Mouse (Mus musculus) liver, embryonic 13.5 days (tissue): ENCODE results near the gene Vgll4. TPM values are rescaled to one million over a fixed set of nuclear protein-coding genes. Genes with fewer than 3 reads are reported as not detected.

Experiments used
- ATAC-seq: fragments of 200-750 bp; cut with Nextera tagmentation; 2 replicates; pipeline ENCODE4 v1.8.0; 2017; ENCODE audit warnings: low read depth, mild to moderate bottlenecking, moderate number of reproducible peaks, moderate library complexity
- DNase-seq: peaks from one replicate; pipeline ENCODE4 v3.0.0; 2022
- H3K27ac ChIP-seq: fragments of 300-500 bp; sonication (generic); 2 replicates; pipeline ENCODE4 v1.5.1; 2015; ENCODE audit warnings: moderate library complexity, mild to moderate bottlenecking, inconsistent platforms
- H3K27me3 ChIP-seq: fragments of 300-500 bp; sonication (generic); 2 replicates; pipeline ENCODE4 v1.6.1; 2015; ENCODE audit warnings: mild to moderate bottlenecking, inconsistent platforms
- H3K36me3 ChIP-seq: fragments of 300-500 bp; sonication (generic); 2 replicates; pipeline ENCODE4 v1.6.1; 2015; ENCODE audit warnings: mild to moderate bottlenecking, inconsistent platforms
- H3K4me1 ChIP-seq: fragments of 300-500 bp; sonication (generic); replicated peaks from 2 replicates; pipeline ENCODE4 v1.6.1; 2015; ENCODE audit warnings: inconsistent platforms
- H3K4me2 ChIP-seq: fragments of 300-500 bp; sonication (generic); 2 replicates; pipeline ENCODE4 v1.6.1; 2015; ENCODE audit warnings: inconsistent platforms, mild to moderate bottlenecking, moderate library complexity
- H3K4me3 ChIP-seq: fragments of 300-500 bp; sonication (generic); replicated peaks from 2 replicates; pipeline ENCODE4 v1.5.1; 2015; ENCODE audit warnings: mild to moderate bottlenecking, inconsistent platforms
- H3K9ac ChIP-seq: fragments of 300-500 bp; sonication (generic); 2 replicates; pipeline ENCODE4 v1.6.1; 2015; ENCODE audit warnings: mild to moderate bottlenecking, inconsistent platforms
- H3K9me3 ChIP-seq: fragments of 300-500 bp; sonication (generic); replicated peaks from 2 replicates; pipeline ENCODE4 v1.6.1; 2016; ENCODE audit warnings: inconsistent platforms
- WGBS: fragments of 180-500 bp; shearing (Covaris S2); methylation state at CpG from one replicate; pipeline ENCODE4 v1.1.7; 2015; ENCODE audit not compliant: insufficient replicate concordance; 5-methylcytosine and 5-hydroxymethylcytosine counted together
- polyA plus RNA-seq: library from polyadenylated mRNA; unstranded; fragments of >200 nt; fragmentation: Nextera tagmentation; extraction: Ambion mirVana; gene quantifications from 2 replicates; pipeline ENCODE4 v1.2.1, GENCODE M21; 2015

Vgll4 gene
- polyA plus RNA-seq, 1 experiment from 2014 or later = 13.9 TPM

DNA sequence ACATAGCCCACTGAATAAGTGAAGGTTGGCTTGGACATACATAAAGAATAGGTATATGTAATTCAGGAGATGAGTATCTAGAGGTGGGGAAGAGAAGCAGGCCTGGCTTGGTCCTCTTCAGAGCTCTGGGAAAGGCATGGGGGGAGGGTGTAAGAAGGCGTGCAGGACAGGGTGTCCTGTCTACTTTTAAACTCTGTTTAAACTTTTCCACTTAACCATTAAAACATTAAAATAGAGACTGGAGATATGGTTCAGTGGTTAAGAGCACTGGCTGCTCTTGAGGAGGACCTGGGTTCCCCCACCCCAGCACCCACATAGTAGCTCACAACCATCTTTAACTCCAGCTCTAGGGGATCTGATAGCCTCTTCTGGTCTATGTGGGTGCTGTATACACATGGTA lies 3.2 kb upstream of the Vgll4 start:
- Histone ChIP-seq H3K27ac (no peak overlapping the region), H3K36me3 (no peaks in the 10 kb centered on the region), H3K4me3 (no peak overlapping the region), H3K27me3 (peaks cover 41% of the 10 kb centered on the region), H3K4me2 (no peak overlapping the region), H3K9me3 (no peaks in the 10 kb centered on the region), H3K4me1 (peaks cover 16% of the 10 kb centered on the region), H3K9ac (no peak overlapping the region)
- no peak for DNase-seq
- no peak for ATAC-seq
- WGBS = 52% methylated on average over 1 of the region's 1 CpGs

DNA sequence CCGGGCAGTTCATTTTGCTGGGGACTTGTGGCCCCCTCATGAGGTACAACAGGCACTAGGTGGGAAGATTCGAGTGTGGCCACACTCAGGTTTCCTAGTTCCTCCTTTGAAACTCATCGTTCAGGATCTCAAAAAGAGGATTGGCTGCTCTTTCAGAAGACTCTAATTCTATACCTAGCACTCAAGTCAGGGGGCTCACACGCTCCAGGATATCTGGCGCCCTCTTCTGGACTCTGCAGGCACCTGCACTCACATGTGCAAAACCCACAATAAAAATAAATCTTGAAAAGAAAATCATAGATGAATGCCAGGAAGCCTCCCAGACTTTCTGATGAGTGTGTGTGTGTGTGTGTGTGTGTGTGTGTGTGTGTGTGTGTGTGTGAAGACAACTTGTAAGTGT lies 1.1 kb upstream of the Vgll4 start:
- H3K36me3 ChIP-seq = no peaks in the 10 kb centered on the region
- whole genome bisulfite sequencing = 47% methylated on average over 5 of the region's 5 CpGs

DNA sequence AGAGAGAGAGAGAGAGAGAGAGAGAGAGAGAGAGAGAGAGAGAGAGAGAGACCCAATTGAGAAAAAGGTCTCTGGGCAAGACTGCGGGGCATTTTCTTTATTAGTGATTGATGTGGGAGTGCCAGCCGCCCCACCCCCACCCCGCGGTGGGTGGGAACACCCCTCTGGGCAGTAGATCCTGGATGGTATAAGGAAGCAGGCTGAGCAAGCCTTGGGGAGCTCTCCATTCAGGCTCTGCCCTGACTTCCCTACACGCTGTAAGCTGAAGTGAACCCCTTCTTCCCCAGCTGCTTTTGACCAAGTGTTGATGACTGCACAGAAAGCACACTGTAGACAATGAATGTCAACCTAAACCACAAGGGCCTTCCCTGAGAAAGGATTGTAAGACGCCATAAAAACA lies 592 bp upstream of the Vgll4 start:
- Histone ChIP-seq H3K36me3 (no peaks in the 10 kb centered on the region), H3K27ac (no peak overlapping the region), H3K9me3 (no peaks in the 10 kb centered on the region), H3K9ac (no peak overlapping the region), H3K4me3 (no peak overlapping the region), H3K4me2 (no peak overlapping the region), H3K27me3 (peaks cover 66% of the 10 kb centered on the region), H3K4me1 (peaks cover 16% of the 10 kb centered on the region)
- WGBS = 23% methylated on average over 6 of the region's 6 CpGs
- DNase-seq = no peak
- no peak for ATAC-seq

More for the DNA sequence above, 1.1 kb upstream of the Vgll4 start:
- Histone ChIP-seq H3K9ac (no peak overlapping the region), H3K4me3 (no peak overlapping the region), H3K4me1 (peaks cover 16% of the 10 kb centered on the region), H3K27ac (no peak overlapping the region), H3K4me2 (no peak overlapping the region), H3K27me3 (peaks cover 62% of the 10 kb centered on the region), H3K9me3 (no peaks in the 10 kb centered on the region)
- DNase-seq (no peak), ATAC-seq (no peak)

DNA sequence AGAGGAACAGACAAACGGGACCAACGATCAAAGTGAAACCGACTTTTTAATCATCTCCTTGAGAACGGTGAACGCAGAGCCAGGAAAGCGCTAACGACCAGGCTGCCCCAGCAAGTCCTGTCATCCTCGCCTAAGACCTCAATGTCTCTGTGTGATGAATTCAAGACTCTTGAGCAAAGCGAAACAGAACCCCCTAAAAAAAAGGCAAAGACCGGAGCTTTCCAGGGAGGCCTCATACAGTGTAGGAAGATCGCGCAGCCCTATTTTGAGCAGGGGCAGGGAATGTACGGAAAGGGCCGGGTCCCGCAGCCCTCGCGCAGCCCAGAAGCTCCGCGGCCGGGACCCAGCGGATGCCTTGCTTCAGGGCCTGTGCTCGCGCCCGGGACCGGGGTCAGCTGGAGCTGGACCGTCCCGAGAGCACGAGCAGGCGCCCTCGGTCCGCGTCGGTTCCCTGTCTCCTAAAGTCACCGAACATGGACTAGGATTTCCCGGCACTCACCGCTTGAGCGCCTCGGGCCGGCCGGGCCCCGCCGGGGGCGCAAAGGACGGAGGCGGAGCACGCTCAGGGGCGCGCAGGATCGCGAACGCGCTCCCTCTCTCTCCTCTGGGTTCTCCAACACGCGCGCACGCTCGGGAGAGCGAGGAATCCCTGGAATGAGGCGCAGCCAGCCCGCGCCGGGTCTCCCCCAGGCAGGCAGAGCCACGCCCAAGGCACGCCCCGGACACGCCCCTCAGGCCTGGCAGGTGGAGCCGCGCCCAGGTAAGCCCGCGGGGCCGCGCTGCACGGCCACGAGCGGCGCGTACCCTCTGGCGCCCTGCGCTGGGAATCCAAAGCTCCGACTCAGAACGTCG lies 1.2 kb downstream of the Vgll4 start:
- DNase-seq (no peak), ATAC-seq (peak; percentile 45; the same call in 1 of the 2 replicates)
- peak overlapping the region; percentile 14; the same call in 1 of the 2 replicates for H3K9ac ChIP-seq
- H3K4me3 ChIP-seq = peak overlapping the region; percentile 62
- peaks cover 16% of the 10 kb centered on the region for H3K4me1 ChIP-seq
- H3K4me2 ChIP-seq = peak overlapping the region; percentile 89
- H3K27me3 ChIP-seq = peaks cover 75% of the 10 kb centered on the region
- under 1% methylated on average over 82 of the region's 82 CpGs for WGBS
- H3K9me3 ChIP-seq = no peaks in the 10 kb centered on the region
- H3K36me3 ChIP-seq = no peaks in the 10 kb centered on the region
- no peak overlapping the region for H3K27ac ChIP-seq

DNA sequence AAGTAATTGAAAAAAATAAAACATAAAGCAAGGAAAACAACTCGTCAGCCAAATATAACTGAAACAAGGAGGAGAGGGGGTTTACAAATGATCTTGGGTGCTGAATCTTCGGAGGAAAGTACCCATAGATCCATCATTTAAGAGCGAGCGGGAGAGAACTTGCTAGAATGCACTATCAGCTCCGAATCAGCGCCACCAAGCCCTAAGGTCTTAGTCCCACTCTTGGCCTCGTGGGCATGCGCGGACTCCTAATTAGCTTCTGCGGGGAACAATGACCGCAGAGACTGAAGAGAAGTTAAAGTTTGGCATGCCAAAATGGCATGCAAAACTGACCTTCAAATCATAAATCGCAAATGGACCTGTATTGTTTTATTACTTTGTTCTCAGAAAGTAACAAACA lies 2.2 kb downstream of the Vgll4 start:
- Histone ChIP-seq H3K4me3 (no peak overlapping the region), H3K4me2 (peak overlapping the region; percentile 10; the same call in 1 of the 2 replicates), H3K9ac (no peak overlapping the region), H3K27me3 (peaks cover 78% of the 10 kb centered on the region), H3K9me3 (no peaks in the 10 kb centered on the region), H3K27ac (no peak overlapping the region), H3K36me3 (no peaks in the 10 kb centered on the region), H3K4me1 (peaks cover 16% of the 10 kb centered on the region)
- WGBS = 46% methylated on average over 12 of the region's 12 CpGs
- ATAC-seq = no peak
- no peak for DNase-seq

DNA sequence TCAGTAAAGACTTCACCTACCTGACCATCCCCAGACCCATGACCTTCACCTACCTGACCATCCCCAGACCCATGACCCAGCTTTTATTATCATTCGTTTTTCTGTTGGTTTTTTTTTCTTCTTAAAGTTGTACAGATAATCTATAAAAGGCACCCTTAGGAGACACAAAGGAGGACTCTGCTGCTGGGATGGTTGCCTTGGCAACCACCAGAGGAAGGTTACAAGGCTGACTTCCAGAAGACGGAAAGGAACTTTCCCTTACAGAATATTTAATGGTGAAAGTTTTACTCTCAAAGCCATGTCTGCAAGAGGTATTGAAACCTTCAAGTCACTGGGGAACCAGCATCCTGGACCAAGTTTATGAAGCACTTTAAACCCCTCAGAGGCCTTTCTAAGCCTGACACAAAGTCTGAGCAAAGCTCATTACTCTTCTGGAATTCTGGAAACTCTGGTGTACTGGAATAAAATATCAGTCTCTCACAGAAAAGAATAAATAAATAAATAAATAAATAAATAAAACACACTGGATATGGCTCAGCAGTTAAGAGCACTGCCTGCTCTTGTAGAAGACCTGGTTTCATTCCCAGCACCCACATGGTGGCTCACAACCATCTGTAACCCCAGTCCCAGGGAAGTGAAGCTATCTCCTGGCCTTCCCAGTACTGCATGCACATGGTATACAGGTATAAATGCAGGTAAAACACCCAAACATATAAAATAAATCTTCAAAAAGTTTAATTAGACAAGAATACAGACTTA lies 3.2 kb downstream of the Vgll4 start:
- no peaks in the 10 kb centered on the region for H3K36me3 ChIP-seq
- no peak for DNase-seq
- H3K4me1 ChIP-seq = peaks cover 16% of the 10 kb centered on the region
- WGBS = 36% methylated on average over 2 of the region's 2 CpGs
- no peaks in the 10 kb centered on the region for H3K9me3 ChIP-seq
- no peak overlapping the region for H3K4me3 ChIP-seq
- no peak overlapping the region for H3K9ac ChIP-seq
- no peak overlapping the region for H3K27ac ChIP-seq
- no peak overlapping the region for H3K4me2 ChIP-seq
- ATAC-seq = no peak
- peaks cover 74% of the 10 kb centered on the region for H3K27me3 ChIP-seq

DNA sequence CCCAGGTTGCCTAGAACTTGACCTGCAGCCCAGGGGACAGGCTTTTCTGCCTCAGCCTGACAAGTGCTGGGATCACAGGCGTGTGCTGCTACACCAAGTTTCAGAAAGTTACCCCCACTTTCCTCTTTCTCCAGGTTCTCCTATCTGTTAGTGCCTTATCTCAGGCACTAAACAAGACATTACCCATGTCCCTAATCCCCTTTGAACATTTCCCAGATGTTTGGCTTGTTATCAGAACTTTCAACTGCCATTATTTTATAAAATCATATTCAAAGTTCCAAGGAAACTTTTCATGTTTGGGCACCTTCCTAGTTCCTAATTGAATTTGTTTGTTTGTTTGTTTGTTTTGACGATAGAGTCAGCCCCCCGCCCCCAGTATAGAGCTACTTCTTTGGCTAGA lies 4.0 kb downstream of the Vgll4 start:
- no peak for ATAC-seq
- DNase-seq = no peak
- 50% methylated on average over 3 of the region's 3 CpGs for WGBS
- H3K27me3 ChIP-seq = peaks cover 69% of the 10 kb centered on the region
- no peak overlapping the region for H3K4me2 ChIP-seq
- no peak overlapping the region for H3K27ac ChIP-seq
- H3K9ac ChIP-seq = no peak overlapping the region
- H3K9me3 ChIP-seq = no peaks in the 10 kb centered on the region
- peaks cover 16% of the 10 kb centered on the region for H3K4me1 ChIP-seq
- no peak overlapping the region for H3K4me3 ChIP-seq
- no peaks in the 10 kb centered on the region for H3K36me3 ChIP-seq

DNA sequence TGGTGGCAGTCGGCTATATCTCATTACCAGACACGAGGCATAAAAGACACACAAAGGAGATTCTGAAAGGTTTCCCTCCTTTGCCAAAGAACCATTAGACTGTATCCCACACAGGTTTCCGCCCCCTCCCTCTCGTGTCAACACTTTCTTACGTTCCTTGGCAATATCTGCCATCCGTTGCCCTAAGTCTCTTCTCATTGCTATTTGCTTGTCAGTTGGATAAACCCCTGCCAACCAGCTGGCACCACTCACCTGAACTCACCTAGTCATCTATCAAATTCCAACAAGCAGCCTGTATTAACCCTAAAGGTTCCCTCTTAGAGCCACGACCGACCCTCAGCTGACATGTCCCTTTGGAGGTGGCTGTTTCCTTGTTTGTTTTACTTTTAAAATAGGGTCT lies 4.4 kb downstream of the Vgll4 start:
- WGBS = 59% methylated on average over 8 of the region's 8 CpGs
- no peak for ATAC-seq
- H3K27me3 ChIP-seq = peaks cover 65% of the 10 kb centered on the region

DNA sequence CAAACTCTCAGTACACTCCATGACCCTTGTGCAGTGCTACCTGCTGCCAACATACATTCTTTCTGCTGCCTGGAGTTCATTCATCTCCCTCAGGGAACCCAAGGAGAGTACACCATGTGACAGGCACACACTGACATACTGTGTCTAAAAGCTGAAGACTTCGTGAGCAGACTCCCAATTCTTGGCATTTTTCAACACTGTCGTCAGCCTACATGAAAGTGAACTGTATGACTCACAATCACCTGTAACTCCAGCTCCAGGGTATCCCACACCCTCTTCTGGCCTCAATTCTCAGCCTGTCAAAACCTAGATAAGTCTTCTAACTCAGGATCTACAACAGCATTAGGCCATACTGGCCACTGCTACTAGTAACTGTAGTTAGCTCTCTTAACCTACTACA lies 5.6 kb downstream of the Vgll4 start:
- peaks cover 53% of the 10 kb centered on the region for H3K27me3 ChIP-seq
- no peaks in the 10 kb centered on the region for H3K36me3 ChIP-seq
- ATAC-seq = no peak
- H3K27ac ChIP-seq = no peak overlapping the region
- H3K9ac ChIP-seq = no peak overlapping the region
- no peak overlapping the region for H3K4me2 ChIP-seq
- H3K4me1 ChIP-seq = peaks cover 9% of the 10 kb centered on the region
- no peak overlapping the region for H3K4me3 ChIP-seq
- WGBS = 44% methylated on average over 2 of the region's 2 CpGs
- no peaks in the 10 kb centered on the region for H3K9me3 ChIP-seq
- DNase-seq = no peak

More for the DNA sequence above, 4.4 kb downstream of the Vgll4 start:
- no peak overlapping the region for H3K4me3 ChIP-seq
- no peak for DNase-seq
- H3K36me3 ChIP-seq = no peaks in the 10 kb centered on the region
- no peak overlapping the region for H3K4me2 ChIP-seq
- H3K4me1 ChIP-seq = peaks cover 16% of the 10 kb centered on the region
- H3K9me3 ChIP-seq = no peaks in the 10 kb centered on the region
- H3K27ac ChIP-seq = no peak overlapping the region
- H3K9ac ChIP-seq = no peak overlapping the region

DNA sequence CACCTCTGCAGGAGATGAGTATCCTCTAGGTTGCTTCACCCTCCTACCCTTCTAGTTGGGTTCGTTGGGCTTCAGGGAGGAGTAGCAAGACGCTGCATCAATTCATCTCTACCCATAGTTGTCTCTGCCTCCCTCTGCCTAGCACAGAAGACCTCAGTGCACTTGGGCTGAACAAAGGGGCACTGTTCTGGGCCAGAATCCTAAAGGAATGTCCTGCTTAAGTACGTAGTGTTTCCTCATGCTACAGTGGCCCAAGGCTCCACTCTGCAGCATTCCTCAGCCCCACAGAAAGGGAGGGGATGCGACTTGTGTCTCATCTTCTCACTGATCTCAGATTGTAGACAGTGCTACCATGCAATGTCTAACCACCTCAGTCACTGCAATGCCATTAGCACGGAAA lies 6.2 kb downstream of the Vgll4 start:
- no peak overlapping the region for H3K9ac ChIP-seq
- H3K4me1 ChIP-seq = peaks cover 3% of the 10 kb centered on the region
- H3K4me2 ChIP-seq = no peak overlapping the region
- peaks cover 47% of the 10 kb centered on the region for H3K27me3 ChIP-seq
- H3K27ac ChIP-seq = no peak overlapping the region
- 60% methylated on average over 5 of the region's 5 CpGs for WGBS
- H3K36me3 ChIP-seq = no peaks in the 10 kb centered on the region
- H3K4me3 ChIP-seq = no peak overlapping the region
- no peaks in the 10 kb centered on the region for H3K9me3 ChIP-seq
- DNase-seq (no peak), ATAC-seq (no peak)

DNA sequence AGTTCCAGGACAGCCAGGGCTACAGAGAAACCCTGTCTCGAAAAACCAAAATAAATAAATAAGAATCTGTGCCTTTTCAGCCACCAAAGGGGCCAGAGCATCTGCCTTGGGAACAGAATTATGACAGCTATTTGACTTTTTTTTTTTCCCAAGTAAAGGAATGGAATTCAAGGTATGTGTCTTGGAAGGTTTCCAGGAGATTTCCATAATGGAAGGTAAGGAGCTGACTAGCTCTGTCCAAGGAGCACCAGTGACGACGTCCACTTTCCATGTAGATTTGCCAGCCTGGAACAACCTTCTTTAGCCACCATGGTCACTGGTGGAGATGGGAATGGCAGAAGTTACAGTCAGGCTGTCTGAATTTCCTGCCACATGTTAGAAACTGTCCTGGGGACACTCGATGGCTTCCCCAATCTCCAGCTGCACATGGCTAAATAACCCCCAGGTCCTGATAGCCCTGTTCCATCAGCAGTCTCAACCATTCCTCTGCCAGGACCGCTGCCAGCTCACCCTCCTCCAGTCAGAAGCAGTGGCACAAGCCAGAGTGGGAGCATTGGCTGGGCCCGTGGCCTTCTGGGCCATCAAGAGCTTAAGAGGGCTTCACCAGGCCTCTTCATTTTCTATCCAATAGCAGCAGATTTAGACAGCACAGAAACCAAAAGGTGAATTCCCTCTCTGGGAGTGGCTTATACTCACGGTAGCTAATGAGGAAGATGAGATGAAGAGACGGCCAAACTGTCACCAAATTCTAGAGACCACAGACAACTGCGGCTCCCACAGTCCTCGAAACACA lies 8.3 kb downstream of the Vgll4 start:
- 58% methylated on average over 10 of the region's 10 CpGs for WGBS
- Histone ChIP-seq H3K36me3 (no peaks in the 10 kb centered on the region), H3K9ac (no peak overlapping the region), H3K27me3 (peaks cover 26% of the 10 kb centered on the region), H3K27ac (no peak overlapping the region), H3K4me1 (no peaks in the 10 kb centered on the region), H3K4me3 (no peak overlapping the region), H3K9me3 (no peaks in the 10 kb centered on the region), H3K4me2 (no peak overlapping the region)
- DNase-seq (no peak), ATAC-seq (no peak)
